Mouse (Mus musculus): ENCODE measurements around the gene Rap1gap2. TPM values are rescaled to one million over a fixed set of nuclear protein-coding genes. Genes with fewer than 3 reads are reported as not detected.

Gene Rap1gap2
- polyA plus RNA-seq, 1 experiment from 2014 or later = 0.75 TPM

- peak; percentile 49 for DNase-seq
- Histone ChIP-seq H3K27ac (ENCODE audit: low read depth) (no peak overlapping the region), H3K36me3 (replicated peaks; ENCODE audit: insufficient read depth, low read length) (no peaks in the 10 kb centered on the region), H3K27me3 (ENCODE audit: insufficient read depth, low read length) (no peaks in the 10 kb centered on the region), H3K9ac (replicated peaks) (no peak overlapping the region), H3K4me3 (ENCODE audit: low read depth, low read length) (no peak overlapping the region), H3K4me1 (ENCODE audit: insufficient read depth) (no peaks in the 10 kb centered on the region), H3K4me2 (ENCODE audit: low read depth, low read length) (no peak overlapping the region), H3K9me3 (ENCODE audit: low read length) (no peaks in the 10 kb centered on the region)
- no peak for ATAC-seq
- no peak for TF ChIP-seq EP300 (IDR thresholded peaks at IDR 0.05; ENCODE audit: low read depth)
- peak; percentile 53 for TF ChIP-seq CTCF (IDR thresholded peaks at IDR 0.05; ENCODE audit: low read depth)
- WGBS (ENCODE audit: insufficient replicate concordance) = 44% methylated on average over 7 of the region's 7 CpGs
Measured at GRCm38 (mm10) chr11:74465712-74466111, 145.0 kb downstream of the Rap1gap2 start.

GRCm38 (mm10) chr11:74464181-74464977 lies 146.3 kb downstream of the Rap1gap2 start:
- TF ChIP-seq CTCF (IDR thresholded peaks at IDR 0.05; ENCODE audit: low read depth) (no peak), EP300 (IDR thresholded peaks at IDR 0.05; ENCODE audit: low read depth) (no peak)
- Histone ChIP-seq H3K9ac (replicated peaks) (no peak overlapping the region), H3K4me2 (ENCODE audit: low read depth, low read length) (no peak overlapping the region), H3K4me3 (ENCODE audit: low read depth, low read length) (no peak overlapping the region), H3K9me3 (ENCODE audit: low read length) (no peaks in the 10 kb centered on the region), H3K4me1 (ENCODE audit: insufficient read depth) (no peaks in the 10 kb centered on the region), H3K36me3 (replicated peaks; ENCODE audit: insufficient read depth, low read length) (no peaks in the 10 kb centered on the region), H3K27me3 (ENCODE audit: insufficient read depth, low read length) (no peaks in the 10 kb centered on the region), H3K27ac (ENCODE audit: low read depth) (no peak overlapping the region)
- 62% methylated on average over 10 of the region's 10 CpGs for whole genome bisulfite sequencing (ENCODE audit: insufficient replicate concordance)
- no peak for DNase-seq
- no peak for ATAC-seq

- no peaks in the 10 kb centered on the region for H3K9me3 ChIP-seq (ENCODE audit: low read length)
- ATAC-seq = no peak
- H3K36me3 ChIP-seq (replicated peaks; ENCODE audit: insufficient read depth, low read length) = no peaks in the 10 kb centered on the region
- no peak for DNase-seq
- H3K4me2 ChIP-seq (ENCODE audit: low read depth, low read length) = no peak overlapping the region
- 28% methylated on average over 2 of the region's 2 CpGs for WGBS (ENCODE audit: insufficient replicate concordance)
- H3K4me1 ChIP-seq (ENCODE audit: insufficient read depth) = no peaks in the 10 kb centered on the region
- no peak overlapping the region for H3K4me3 ChIP-seq (ENCODE audit: low read depth, low read length)
- no peak overlapping the region for H3K9ac ChIP-seq (replicated peaks)
- no peak for TF ChIP-seq EP300 (IDR thresholded peaks at IDR 0.05; ENCODE audit: low read depth)
- TF ChIP-seq CTCF (IDR thresholded peaks at IDR 0.05; ENCODE audit: low read depth) = no peak
- no peak overlapping the region for H3K27ac ChIP-seq (ENCODE audit: low read depth)
- H3K27me3 ChIP-seq (ENCODE audit: insufficient read depth, low read length) = no peaks in the 10 kb centered on the region
Measured at GRCm38 (mm10) chr11:74462651-74463050, 148.1 kb downstream of the Rap1gap2 start.

GRCm38 (mm10) chr11:74459651-74460050 lies 151.1 kb downstream of the Rap1gap2 start:
- TF ChIP-seq EP300 (IDR thresholded peaks at IDR 0.05; ENCODE audit: low read depth) (no peak), CTCF (IDR thresholded peaks at IDR 0.05; ENCODE audit: low read depth) (no peak)
- H3K4me1 ChIP-seq (ENCODE audit: insufficient read depth) = 0 out of 2 replicates have a peak, but pooled peaks cover 3% of the 10 kb centered on the region

GRCm38 (mm10) chr11:74458400-74458799 lies 152.3 kb downstream of the Rap1gap2 start:
- DNase-seq (no peak), ATAC-seq (no peak)
- Histone ChIP-seq H3K4me2 (ENCODE audit: low read depth, low read length) (no peak overlapping the region), H3K9me3 (ENCODE audit: low read length) (no peaks in the 10 kb centered on the region), H3K4me1 (ENCODE audit: insufficient read depth) (0 out of 2 replicates have a peak, but pooled peaks cover 3% of the 10 kb centered on the region), H3K9ac (replicated peaks) (no peak overlapping the region), H3K4me3 (ENCODE audit: low read depth, low read length) (no peak overlapping the region), H3K27me3 (ENCODE audit: insufficient read depth, low read length) (no peaks in the 10 kb centered on the region), H3K36me3 (replicated peaks; ENCODE audit: insufficient read depth, low read length) (no peaks in the 10 kb centered on the region), H3K27ac (ENCODE audit: low read depth) (no peak overlapping the region)
- TF ChIP-seq CTCF (IDR thresholded peaks at IDR 0.05; ENCODE audit: low read depth) (no peak), EP300 (IDR thresholded peaks at IDR 0.05; ENCODE audit: low read depth) (no peak)
- 79% methylated on average over 3 of the region's 3 CpGs for WGBS (ENCODE audit: insufficient replicate concordance)

More at GRCm38 (mm10) chr11:74459651-74460050, 151.1 kb downstream of the Rap1gap2 start:
- ATAC-seq = no peak
- H3K9ac ChIP-seq (replicated peaks) = no peak overlapping the region
- no peak overlapping the region for H3K4me2 ChIP-seq (ENCODE audit: low read depth, low read length)
- 75% methylated on average over 8 of the region's 8 CpGs for WGBS (ENCODE audit: insufficient replicate concordance)
- H3K4me3 ChIP-seq (ENCODE audit: low read depth, low read length) = no peak overlapping the region
- no peaks in the 10 kb centered on the region for H3K36me3 ChIP-seq (replicated peaks; ENCODE audit: insufficient read depth, low read length)
- H3K27me3 ChIP-seq (ENCODE audit: insufficient read depth, low read length) = no peaks in the 10 kb centered on the region
- DNase-seq = no peak
- H3K27ac ChIP-seq (ENCODE audit: low read depth) = no peak overlapping the region
- H3K9me3 ChIP-seq (ENCODE audit: low read length) = no peaks in the 10 kb centered on the region

- no peak for DNase-seq
- Histone ChIP-seq H3K36me3 (replicated peaks; ENCODE audit: insufficient read depth, low read length) (no peaks in the 10 kb centered on the region), H3K4me2 (ENCODE audit: low read depth, low read length) (no peak overlapping the region), H3K4me1 (ENCODE audit: insufficient read depth) (0 out of 2 replicates have a peak, but pooled peaks cover 3% of the 10 kb centered on the region), H3K27me3 (ENCODE audit: insufficient read depth, low read length) (no peaks in the 10 kb centered on the region), H3K9me3 (ENCODE audit: low read length) (no peaks in the 10 kb centered on the region), H3K27ac (ENCODE audit: low read depth) (no peak overlapping the region), H3K4me3 (ENCODE audit: low read depth, low read length) (no peak overlapping the region), H3K9ac (replicated peaks) (no peak overlapping the region)
- ATAC-seq = no peak
- 63% methylated on average over 10 of the region's 10 CpGs for WGBS (ENCODE audit: insufficient replicate concordance)
- no peak for TF ChIP-seq EP300 (IDR thresholded peaks at IDR 0.05; ENCODE audit: low read depth)
- no peak for TF ChIP-seq CTCF (IDR thresholded peaks at IDR 0.05; ENCODE audit: low read depth)
Measured at GRCm38 (mm10) chr11:74457194-74457593, 153.5 kb downstream of the Rap1gap2 start.

Measured in liver, postnatal 0 days (tissue).